Mouse (Mus musculus): ENCODE data around the gene Epb42. TPM values are rescaled to one million over a fixed set of nuclear protein-coding genes. Genes with fewer than 3 reads are reported as not detected.

Epb42 gene
- polyA plus RNA-seq, 3 experiments from 2014 or later = 0.54 to 1.2 (median 0.66) TPM

Other genes starting within 250 kb of the Epb42 start
- 1 to 10 TPM; 3.1 to 6.4 (median 4.8) TPM for gene Cdan1, start 186.9 kb downstream of the Epb42 start, polyA plus RNA-seq (2017; shearing (Covaris generic))
- under 1 TPM; 0.65 to 0.81 (median 0.67) TPM for gene Ttbk2, start 186.5 kb downstream of the Epb42 start, polyA plus RNA-seq (2017; shearing (Covaris generic))
- 10 to 100 TPM; 35.3 to 51.6 (median 47.1) TPM for gene Ubr1, start 66.4 kb downstream of the Epb42 start, polyA plus RNA-seq (2017; shearing (Covaris generic))
- gene Tmem62, start 60.1 kb downstream of the Epb42 start, polyA plus RNA-seq (2017; shearing (Covaris generic)) = 10 to 100 TPM; 10.3 to 16.9 (median 15.3) TPM
- gene Ccndbp1, start 28.7 kb downstream of the Epb42 start, polyA plus RNA-seq (2017; shearing (Covaris generic)) = 100 to 1,000 TPM; 130 to 163 (median 159) TPM
- gene Tgm5, start 48.8 kb upstream of the Epb42 start, polyA plus RNA-seq (2017; shearing (Covaris generic)) = not detected
- gene Tgm7, start 72.7 kb upstream of the Epb42 start, polyA plus RNA-seq (2017; shearing (Covaris generic)) = not detected
- gene Adal, start 103.4 kb upstream of the Epb42 start, polyA plus RNA-seq (2017; shearing (Covaris generic)) = 10 to 100 TPM; 13.2 to 20.5 (median 16.7) TPM
- 1 to 10 TPM; 4.8 to 7.5 (median 5.8) TPM for gene Lcmt2, start 103.6 kb upstream of the Epb42 start, polyA plus RNA-seq (2017; shearing (Covaris generic))
- 100 to 1,000 TPM in 1 of 3 experiments, 10 to 100 TPM in 2; 65.3 to 101 (median 80.2) TPM for gene Tubgcp4, start 133.6 kb upstream of the Epb42 start, polyA plus RNA-seq (2017; shearing (Covaris generic))
- gene Zscan29, start 134.1 kb upstream of the Epb42 start, polyA plus RNA-seq (2017; shearing (Covaris generic)) = 10 to 100 TPM; 24.1 to 36.0 (median 27.5) TPM
- gene Trp53bp1, start 234.3 kb upstream of the Epb42 start, polyA plus RNA-seq (2017; shearing (Covaris generic)) = 10 to 100 TPM; 32.2 to 41.0 (median 38.0) TPM

Data from inflammation-experienced regulatory T-cells, adult 6 months (primary cell).